In genomic region chr4:154010907-154011645, GRCm38 (mm10) we compare ENCODE assay signal across 8 mouse cellular contexts. TPM values are rescaled to one million over a fixed set of nuclear protein-coding genes. Genes with fewer than 3 reads are reported as not detected.
DNase-seq lines count a peak whose midpoint lies in the region; ATAC-seq and TF ChIP-seq lines count a peak whose summit lies in the region.

No protein-coding gene starts in this region.

- peaks cover 17% of the 10 kb centered on the region for H3K4me1 ChIP-seq in embryonic facial prominence, embryonic 12.5 days
- peaks cover 15% of the 10 kb centered on the region for H3K4me1 ChIP-seq in intestine, embryonic 16.5 days (ENCODE audit: control insufficient read depth, insufficient read depth, low read length)
- H3K4me1 ChIP-seq in neural tube, embryonic 13.5 days (replicated peaks), result peaks cover 35% of the 10 kb centered on the region

- H3K9ac ChIP-seq in embryonic facial prominence, embryonic 12.5 days, result peak overlapping the region; percentile 98
- peak overlapping the region; percentile 95 for H3K9ac ChIP-seq in intestine, embryonic 16.5 days (ENCODE audit: low read depth, low read length)
- peak overlapping the region; percentile 97 for H3K9ac ChIP-seq in neural tube, embryonic 13.5 days

- H3K4me2 ChIP-seq in embryonic facial prominence, embryonic 12.5 days (replicated peaks), result peak overlapping the region; percentile 97
- peak overlapping the region; percentile 64 for H3K4me2 ChIP-seq in intestine, embryonic 16.5 days (ENCODE audit: low read depth, low read length)
- peak overlapping the region; percentile 100 for H3K4me2 ChIP-seq in neural tube, embryonic 13.5 days

- no peak for DNase-seq in left cerebral cortex, adult 2 months (ENCODE audit: extremely low spot score in 1 of 2, low spot score in 2 of 2)
- DNase-seq in left cerebral cortex, postnatal 25 days (ENCODE audit: low spot score in 2 of 2), result no peak
- DNase-seq in left cerebral cortex, postnatal 4 days, result no peak
- no peak for DNase-seq in left cerebral cortex, adult 8-10 months (ENCODE audit: low spot score in 2 of 2)
- DNase-seq in kidney, postnatal 10 days, result no peak

- peaks cover 30% of the 10 kb centered on the region for H3K36me3 ChIP-seq in embryonic facial prominence, embryonic 12.5 days
- H3K36me3 ChIP-seq in intestine, embryonic 16.5 days (ENCODE audit: control insufficient read depth, insufficient read depth, low read length), result peaks cover 11% of the 10 kb centered on the region
- H3K36me3 ChIP-seq in neural tube, embryonic 13.5 days, result peaks cover 36% of the 10 kb centered on the region

- H3K4me3 ChIP-seq in left cerebral cortex, adult 2 months, result peak overlapping the region; percentile 94
- H3K4me3 ChIP-seq in embryonic facial prominence, embryonic 12.5 days, result peak overlapping the region; percentile 100
- peak overlapping the region; percentile 100 for H3K4me3 ChIP-seq in intestine, embryonic 16.5 days (ENCODE audit: low read length)
- H3K4me3 ChIP-seq in neural tube, embryonic 13.5 days, result peak overlapping the region; percentile 100

- H3K27ac ChIP-seq in left cerebral cortex, adult 2 months, result peak overlapping the region; percentile 92
- peak overlapping the region; percentile 50; the same call in 1 of the 2 replicates for H3K27ac ChIP-seq in embryonic facial prominence, embryonic 12.5 days
- H3K27ac ChIP-seq in intestine, embryonic 16.5 days (ENCODE audit: low read length), result no peak overlapping the region
- H3K27ac ChIP-seq in neural tube, embryonic 13.5 days (replicated peaks), result peak overlapping the region; percentile 65; the same call in 1 of the 2 replicates

- WGBS in embryonic facial prominence, embryonic 12.5 days, result 27% methylated on average over 13 of the region's 13 CpGs
- 28% methylated on average over 13 of the region's 13 CpGs for WGBS in intestine, embryonic 16.5 days
- WGBS in neural tube, embryonic 13.5 days, result 29% methylated on average over 13 of the region's 13 CpGs

- no peaks in the 10 kb centered on the region for H3K27me3 ChIP-seq in embryonic facial prominence, embryonic 12.5 days
- no peaks in the 10 kb centered on the region for H3K27me3 ChIP-seq in intestine, embryonic 16.5 days (replicated peaks; ENCODE audit: control insufficient read depth, insufficient read depth, low read length)
- no peaks in the 10 kb centered on the region for H3K27me3 ChIP-seq in neural tube, embryonic 13.5 days

- intact Hi-C loops in left cerebral cortex, adult 2 months (cut with DNase I), result loop anchor here (1.0 to 5.0 kb wide), 2 partner anchors 36 to 146 kb away; partner anchors contain the start of genes Cep104 and Dffb
- intact Hi-C loops in left cerebral cortex, postnatal 25 days (cut with DNase I), result loop anchor here (2.0 to 5.0 kb wide), 2 partner anchors 36 to 146 kb away; partner anchors contain the start of genes Cep104 and Dffb
- intact Hi-C loops in left cerebral cortex, postnatal 4 days (cut with DNase I), result no loop called here

- no peaks in the 10 kb centered on the region for H3K9me3 ChIP-seq in embryonic facial prominence, embryonic 12.5 days
- H3K9me3 ChIP-seq in intestine, embryonic 16.5 days (ENCODE audit: control insufficient read depth, low read length), result no peaks in the 10 kb centered on the region
- no peaks in the 10 kb centered on the region for H3K9me3 ChIP-seq in neural tube, embryonic 13.5 days

- no peak for TF ChIP-seq CTCF in left cerebral cortex, adult 2 months (IDR thresholded peaks at IDR 0.05)

- ATAC-seq in embryonic facial prominence, embryonic 12.5 days (ENCODE audit: insufficient number of reproducible peaks, insufficient read depth, low FRiP score, low TSS enrichment), result no peak
- ATAC-seq in intestine, embryonic 16.5 days, result peak; percentile 66
- ATAC-seq in neural tube, embryonic 13.5 days (ENCODE audit: low read depth), result peak; percentile 48; the same call in 1 of the 2 replicates

RNA-seq across cellular contexts. Expression of gene Lrrc47, which starts 0.5 kb away (rescaled TPM):
- 10 to 100 TPM; 56.9 to 79.2 TPM for total RNA-seq in left cerebral cortex, adult 2 months (2021)
- 10 to 100 TPM; 53.6 to 63.3 TPM for total RNA-seq in left cerebral cortex, postnatal 25 days (2021)
- 36.0 and 36.8 TPM in 2 replicates for polyA plus RNA-seq in embryonic facial prominence, embryonic 12.5 days (2016; fragmentation: Nextera tagmentation; extraction: Ambion mirVana)
- 10.1 and 15.2 TPM in 2 replicates for polyA plus RNA-seq in intestine, embryonic 16.5 days (2015; fragmentation: Nextera tagmentation; extraction: Ambion mirVana)
- polyA plus RNA-seq in neural tube, embryonic 13.5 days (2015; fragmentation: Nextera tagmentation; extraction: Ambion mirVana), result 24.0 and 25.2 TPM in 2 replicates
- 10 to 100 TPM; 54.2 to 59.9 TPM for total RNA-seq in left cerebral cortex, postnatal 4 days (2021)
- total RNA-seq in left cerebral cortex, adult 8-10 months (2022), result 10 to 100 TPM; 55.0 to 72.7 (median 62.6) TPM

RNA-seq across cellular contexts. Expression of gene Smim1, which starts 15.0 kb away (rescaled TPM):
- 10 to 100 TPM in 1 of 2 experiments, 1 to 10 TPM in 1; 7.6 to 11.7 TPM for total RNA-seq in left cerebral cortex, adult 2 months (2021)
- total RNA-seq in left cerebral cortex, postnatal 25 days (2021), result 1 to 10 TPM; 9.4 to 9.8 TPM
- 9.3 and 10.1 TPM in 2 replicates for polyA plus RNA-seq in embryonic facial prominence, embryonic 12.5 days (2016; fragmentation: Nextera tagmentation; extraction: Ambion mirVana)
- polyA plus RNA-seq in intestine, embryonic 16.5 days (2015; fragmentation: Nextera tagmentation; extraction: Ambion mirVana), result 183 and 196 TPM in 2 replicates
- 7.8 and 9.3 TPM in 2 replicates for polyA plus RNA-seq in neural tube, embryonic 13.5 days (2015; fragmentation: Nextera tagmentation; extraction: Ambion mirVana)
- 1 to 10 TPM; 2.0 to 2.1 TPM for total RNA-seq in left cerebral cortex, postnatal 4 days (2021)
- 10 to 100 TPM; 11.7 to 21.4 (median 16.5) TPM for total RNA-seq in left cerebral cortex, adult 8-10 months (2022)

RNA-seq across cellular contexts. Expression of gene Ccdc27, which starts 31.4 kb away (rescaled TPM):
- total RNA-seq in left cerebral cortex, adult 2 months (2021), result not detected
- total RNA-seq in left cerebral cortex, postnatal 25 days (2021), result not detected
- polyA plus RNA-seq in embryonic facial prominence, embryonic 12.5 days (2016; fragmentation: Nextera tagmentation; extraction: Ambion mirVana), result not detected in 2 replicates
- not detected in 2 replicates for polyA plus RNA-seq in intestine, embryonic 16.5 days (2015; fragmentation: Nextera tagmentation; extraction: Ambion mirVana)
- not detected in 2 replicates for polyA plus RNA-seq in neural tube, embryonic 13.5 days (2015; fragmentation: Nextera tagmentation; extraction: Ambion mirVana)
- under 1 TPM; 0.22 to 0.30 TPM for total RNA-seq in left cerebral cortex, postnatal 4 days (2021)
- under 1 TPM in 1 of 4 experiments, not detected in 3; 0.17 TPM for total RNA-seq in left cerebral cortex, adult 8-10 months (2022)

RNA-seq across cellular contexts. Expression of gene Cep104, which starts 36.1 kb away (rescaled TPM):
- total RNA-seq in left cerebral cortex, adult 2 months (2021), result 10 to 100 TPM; 33.6 to 34.4 TPM
- 10 to 100 TPM; 32.3 to 32.6 TPM for total RNA-seq in left cerebral cortex, postnatal 25 days (2021)
- 19.2 and 19.8 TPM in 2 replicates for polyA plus RNA-seq in embryonic facial prominence, embryonic 12.5 days (2016; fragmentation: Nextera tagmentation; extraction: Ambion mirVana)
- 9.3 and 10.6 TPM in 2 replicates for polyA plus RNA-seq in intestine, embryonic 16.5 days (2015; fragmentation: Nextera tagmentation; extraction: Ambion mirVana)
- 16.4 and 19.8 TPM in 2 replicates for polyA plus RNA-seq in neural tube, embryonic 13.5 days (2015; fragmentation: Nextera tagmentation; extraction: Ambion mirVana)
- 10 to 100 TPM; 22.5 to 23.1 TPM for total RNA-seq in left cerebral cortex, postnatal 4 days (2021)
- total RNA-seq in left cerebral cortex, adult 8-10 months (2022), result 10 to 100 TPM; 28.4 to 35.3 (median 32.8) TPM

RNA-seq across cellular contexts. Expression of gene Dffb, which starts 36.1 kb away (rescaled TPM):
- total RNA-seq in left cerebral cortex, adult 2 months (2021), result 10 to 100 TPM; 15.1 to 17.9 TPM
- 10 to 100 TPM in 1 of 2 experiments, 1 to 10 TPM in 1; 9.3 to 12.8 TPM for total RNA-seq in left cerebral cortex, postnatal 25 days (2021)
- 14.8 and 15.5 TPM in 2 replicates for polyA plus RNA-seq in embryonic facial prominence, embryonic 12.5 days (2016; fragmentation: Nextera tagmentation; extraction: Ambion mirVana)
- polyA plus RNA-seq in intestine, embryonic 16.5 days (2015; fragmentation: Nextera tagmentation; extraction: Ambion mirVana), result 14.6 and 18.6 TPM in 2 replicates
- polyA plus RNA-seq in neural tube, embryonic 13.5 days (2015; fragmentation: Nextera tagmentation; extraction: Ambion mirVana), result 10.9 and 12.8 TPM in 2 replicates
- total RNA-seq in left cerebral cortex, postnatal 4 days (2021), result 10 to 100 TPM; 15.1 to 17.0 TPM
- total RNA-seq in left cerebral cortex, adult 8-10 months (2022), result 10 to 100 TPM in 3 of 4 experiments, 1 to 10 TPM in 1; 9.4 to 14.0 (median 11.4) TPM
